Mouse (Mus musculus): ENCODE data around the gene Usp34.

- TF ChIP-seq POLR2A (IDR thresholded peaks at IDR 0.05; ENCODE audit: borderline replicate concordance, control insufficient read depth, low read depth, low read length) (no peak), CTCF (IDR thresholded peaks at IDR 0.05; ENCODE audit: control insufficient read depth, insufficient read depth, low read length) (no peak)
These were observed 9.3 kb upstream of the Usp34 start for GRCm38 (mm10) chr11:23297379-23297778.
